Mouse (Mus musculus) heart, adult 2 months (tissue): ENCODE data around the gene Mcoln3.

Experiments used
- CTCF ChIP-seq: fragments of 200-600 bp; IDR thresholded peaks from 2 replicates; pipeline ENCODE4 v1.8.1; 2022; ENCODE audit warnings: antibody characterized with exemption, mild to moderate bottlenecking, moderate library complexity
- POLR2A ChIP-seq: fragments of 200-500 bp; IDR thresholded peaks from 2 replicates; pipeline ENCODE4 v1.6.1; 2011; ENCODE audit warnings: mild to moderate bottlenecking, low read depth, low read length, control low read depth; ENCODE audit not compliant: insufficient read depth

- no peak for TF ChIP-seq CTCF
- TF ChIP-seq POLR2A: no peak
These were observed 44.9 kb downstream of the Mcoln3 start for GRCm38 (mm10) chr3:146162197-146162596.
